Mouse (Mus musculus): ENCODE measurements at regions not wholly inside any gene's neighbourhood (a gene's known extent, or its start where the extent isn't known, plus 50 kb on each side); places are given as distances from the start of the nearest gene placed in this dataset.

- TF ChIP-seq POLR2AphosphoS2 (IDR thresholded peaks at IDR 0.05; ENCODE audit: low read depth, low read length) (no peak), CTCF (conservative IDR thresholded peaks at IDR 0.05 in 1 of 2, IDR thresholded peaks at IDR 0.05 in 1 of 2; ENCODE audit: low read depth in 2 of 2, low read length in 2 of 2) (no peak), POLR2A (IDR thresholded peaks at IDR 0.05; ENCODE audit: low read depth, low read length) (no peak), IRF4 (IDR thresholded peaks at IDR 0.05; ENCODE audit: low read depth, low read length) (no peak), USF1 (IDR thresholded peaks at IDR 0.05; ENCODE audit: low read depth, low read length) (no peak), USF2 (conservative IDR thresholded peaks at IDR 0.05; ENCODE audit: low read depth, low read length) (no peak), E2F4 (IDR thresholded peaks at IDR 0.05; ENCODE audit: insufficient replicate concordance, low read depth, low read length) (no peak), CHD1 (IDR thresholded peaks at IDR 0.05; ENCODE audit: low read depth, low read length) (no peak), MAX (IDR thresholded peaks at IDR 0.05; ENCODE audit: low read length) (no peak)
Observed at GRCm38 (mm10) chr2:160240531-160241379, 93.2 kb downstream of the Gm826 start.
